Mouse (Mus musculus) large intestine, adult 2 months (tissue): ENCODE results near the gene Skil. TPM values are rescaled to one million over a fixed set of nuclear protein-coding genes. Genes with fewer than 3 reads are reported as not detected.

ENCODE experiments used
- DNase-seq: peaks from one replicate; pipeline ENCODE4 v3.0.0-alpha.2; 2012; ENCODE audit warnings: low read depth, low spot score
- WGBS: fragments of 180-500 bp; shearing (Covaris S2); methylation state at CpG from one replicate; pipeline ENCODE4 v1.1.7; 2018; 5-methylcytosine and 5-hydroxymethylcytosine counted together
- polyA plus RNA-seq: library from polyadenylated mRNA; depleted of rRNA; stranded (reverse); fragments of >200 nt; gene quantifications from 2 replicates; pipeline ENCODE4 v1.2.3, GENCODE M21; 2012; rRNA removed

Skil gene
- polyA plus RNA-seq, 1 experiment: 8.0 TPM

- DNase-seq: no peak
- 73% methylated on average over 3 of the region's 3 CpGs for WGBS
These were observed 70.9 kb downstream of the Skil start for GRCm38 (mm10) chr3:31165803-31166202.

GRCm38 (mm10) chr3:31166365-31166871 is 71.6 kb downstream of the Skil start:
- WGBS: 63% methylated on average over 12 of the region's 12 CpGs
- no peak for DNase-seq

Other genes starting within 250 kb of the Skil start
- 59.4 and 63.3 TPM in 2 replicates for gene Gpr160, start 239.1 kb upstream of the Skil start, polyA plus RNA-seq
- 5.5 and 16.1 TPM in 2 replicates for gene Phc3, start 125.6 kb upstream of the Skil start, polyA plus RNA-seq
- 6.9 and 13.8 TPM in 2 replicates for gene Prkci, start 99.3 kb upstream of the Skil start, polyA plus RNA-seq
- gene Cldn11, start 54.9 kb downstream of the Skil start, polyA plus RNA-seq: 0.14 and 0.38 TPM in 2 replicates
- 0.30 and 0.37 TPM in 2 replicates for gene Slc7a14, start 215.3 kb downstream of the Skil start, polyA plus RNA-seq